In genomic region chr6:92706145-92706466, GRCm38 (mm10) we compare ENCODE assay signal across 8 mouse cellular contexts. TPM values are rescaled to one million over a fixed set of nuclear protein-coding genes. Genes with fewer than 3 reads are reported as not detected.
DNase-seq lines count a peak whose midpoint lies in the region; ATAC-seq and TF ChIP-seq lines count a peak whose summit lies in the region.

TSS of gene Prickle2 (minus strand) at chr6:92706155.

- H3K27me3 ChIP-seq in hindbrain, embryonic 16.5 days (replicated peaks; ENCODE audit: control insufficient read depth, insufficient read depth, low read length) = no peaks in the 10 kb centered on the region

- 0 out of 2 replicates have a peak, but pooled peaks cover 2% of the 10 kb centered on the region for H3K4me1 ChIP-seq in cortical plate, adult 2 months (ENCODE audit: control insufficient read depth, insufficient read depth, low read length)
- H3K4me1 ChIP-seq in hindbrain, embryonic 16.5 days (ENCODE audit: control insufficient read depth, insufficient read depth, low read depth, low read length) = peaks cover 9% of the 10 kb centered on the region; the same call in 1 of the 2 replicates

- no peaks in the 10 kb centered on the region for H3K9me3 ChIP-seq in hindbrain, embryonic 16.5 days (ENCODE audit: control insufficient read depth, low read length)

- H3K4me2 ChIP-seq in hindbrain, embryonic 16.5 days (ENCODE audit: low read length) = peak within 1 kb of the TSS; percentile 94

- TF ChIP-seq CTCF in cortical plate, adult 2 months (IDR thresholded peaks at IDR 0.05; ENCODE audit: extremely low read depth, insufficient read depth, low read length) = no peak
- TF ChIP-seq CTCF in left cerebral cortex, adult 2 months (IDR thresholded peaks at IDR 0.05) = no peak; the same call in 1 of the 2 replicates

- no peaks in the 10 kb centered on the region for H3K36me3 ChIP-seq in hindbrain, embryonic 16.5 days (ENCODE audit: control insufficient read depth, insufficient read depth, low read length)

- peak; percentile 33; the same call in 1 of the 2 replicates for TF ChIP-seq POLR2A in cortical plate, adult 2 months (IDR thresholded peaks at IDR 0.05; ENCODE audit: extremely low read depth, insufficient read depth, low read length)

- ATAC-seq in hindbrain, embryonic 16.5 days = peak; percentile 92

- peak; percentile 91 for DNase-seq in adrenal gland, postnatal 14 days
- peak; percentile 85 for DNase-seq in gastrocnemius, postnatal 14 days
- peak; percentile 63 to 64 for DNase-seq in left cerebral cortex, adult 2 months (ENCODE audit: extremely low spot score in 1 of 2, low spot score in 2 of 2)
- DNase-seq in lung, postnatal 25 days (ENCODE audit: low spot score) = peak; percentile 87
- peak; percentile 61 for DNase-seq in right cerebral cortex, postnatal 14 days
- no peak for DNase-seq in c-Kit-positive CD71-positive TER-119-positive erythroid progenitor cells, embryonic 14.5 days (ENCODE audit: low spot score)

- peak within 1 kb of the TSS; percentile 79 for H3K9ac ChIP-seq in hindbrain, embryonic 16.5 days (ENCODE audit: low read depth, low read length)

- intact Hi-C loops in gastrocnemius, postnatal 14 days (cut with DNase I; ENCODE audit: low total_unique reads) = no loop called here
- intact Hi-C loops in left cerebral cortex, adult 2 months (cut with DNase I) = no loop called here

- 0% methylated on average over 21 of the region's 24 CpGs for WGBS in hindbrain, embryonic 16.5 days

- peak within 1 kb of the TSS; percentile 61 for H3K4me3 ChIP-seq in cortical plate, adult 2 months (ENCODE audit: insufficient read depth, low read length)
- peak within 1 kb of the TSS; percentile 76 for H3K4me3 ChIP-seq in hindbrain, embryonic 16.5 days (ENCODE audit: low read length)
- H3K4me3 ChIP-seq in left cerebral cortex, adult 2 months = peak within 1 kb of the TSS; percentile 83

- H3K27ac ChIP-seq in cortical plate, adult 2 months (ENCODE audit: insufficient read depth, low read length) = no peak within 1 kb of the TSS
- H3K27ac ChIP-seq in hindbrain, embryonic 16.5 days (ENCODE audit: low read depth, low read length) = peak within 1 kb of the TSS; percentile 63
- H3K27ac ChIP-seq in left cerebral cortex, adult 2 months = peak within 1 kb of the TSS; percentile 81

RNA-seq across cellular contexts. Expression of gene Prickle2, which starts in this region (rescaled TPM):
- total RNA-seq in adrenal gland, postnatal 14 days (2021) = 6.7 and 7.7 TPM in 2 replicates
- polyA plus RNA-seq in cortical plate, adult 2 months (2012; rRNA removed) = 58.6 and 62.6 TPM in 2 replicates
- 1 to 10 TPM; 4.0 to 4.3 TPM for total RNA-seq in gastrocnemius, postnatal 14 days (2021)
- 13.6 and 16.3 TPM in 2 replicates for polyA plus RNA-seq in hindbrain, embryonic 16.5 days (2015; fragmentation: Nextera tagmentation; extraction: Ambion mirVana)
- 100 to 1,000 TPM; 163 to 182 TPM for total RNA-seq in left cerebral cortex, adult 2 months (2021)

Comparison
In these comparisons a context has a peak if more than half of its experiments do, and no peak if none do; other contexts are left out.
1. RNA of gene Prickle2 (total RNA-seq): 163 to 182 TPM in left cerebral cortex, adult 2 months; 6.7 to 7.7 TPM in adrenal gland, postnatal 14 days and 4.0 to 4.3 TPM in gastrocnemius, postnatal 14 days; every median in the first group is over 10 times any median in the second.
2. Peak in every context shown above with its lines, with median percentiles within 50 percentile points of each other: H3K4me3 ChIP-seq.